Mouse (Mus musculus): ENCODE measurements at regions not wholly inside any gene's neighbourhood (a gene's known extent, or its start where the extent isn't known, plus 50 kb on each side); places are given as distances from the start of the nearest gene placed in this dataset.

GRCm38 (mm10) chr16:76762619-76763283 lies 250.8 kb upstream of the Usp25 start:
- H3K4me1 ChIP-seq, result no peaks in the 10 kb centered on the region
- H3K4me2 ChIP-seq, result no peak overlapping the region
- H3K9me3 ChIP-seq (replicated peaks), result no peaks in the 10 kb centered on the region
- ATAC-seq (ENCODE audit: low FRiP score), result no peak
- H3K27me3 ChIP-seq (replicated peaks), result no peaks in the 10 kb centered on the region
- WGBS, result 8% methylated on average over 8 of the region's 8 CpGs
- no peak overlapping the region for H3K27ac ChIP-seq (replicated peaks)
- no peak overlapping the region for H3K9ac ChIP-seq (replicated peaks)
- H3K4me3 ChIP-seq (replicated peaks), result no peak overlapping the region
- no peaks in the 10 kb centered on the region for H3K36me3 ChIP-seq

- 69% methylated on average over 1 of the region's 1 CpGs for WGBS
- Histone ChIP-seq H3K4me3 (replicated peaks) (no peak overlapping the region), H3K4me1 (no peaks in the 10 kb centered on the region), H3K4me2 (no peak overlapping the region), H3K36me3 (no peaks in the 10 kb centered on the region), H3K9me3 (replicated peaks) (no peaks in the 10 kb centered on the region), H3K27ac (replicated peaks) (no peak overlapping the region), H3K9ac (replicated peaks) (no peak overlapping the region), H3K27me3 (replicated peaks) (no peaks in the 10 kb centered on the region)
- no peak for ATAC-seq (ENCODE audit: low FRiP score)
These were observed 251.7 kb upstream of the Usp25 start for GRCm38 (mm10) chr16:76761848-76762247.

- WGBS, result 91% methylated on average over 1 of the region's 1 CpGs
- Histone ChIP-seq H3K4me1 (no peaks in the 10 kb centered on the region), H3K9ac (replicated peaks) (no peak overlapping the region), H3K27me3 (replicated peaks) (no peaks in the 10 kb centered on the region), H3K27ac (replicated peaks) (no peak overlapping the region), H3K4me3 (replicated peaks) (no peak overlapping the region), H3K9me3 (replicated peaks) (no peaks in the 10 kb centered on the region), H3K36me3 (no peaks in the 10 kb centered on the region), H3K4me2 (no peak overlapping the region)
- no peak for ATAC-seq (ENCODE audit: low FRiP score)
These were observed 252.5 kb upstream of the Usp25 start for GRCm38 (mm10) chr16:76761004-76761403.

GRCm38 (mm10) chr16:76754871-76755270 lies 258.6 kb upstream of the Usp25 start:
- no peaks in the 10 kb centered on the region for H3K36me3 ChIP-seq
- WGBS, result 70% methylated on average over 3 of the region's 3 CpGs
- no peak overlapping the region for H3K4me2 ChIP-seq
- no peaks in the 10 kb centered on the region for H3K9me3 ChIP-seq (replicated peaks)
- no peaks in the 10 kb centered on the region for H3K4me1 ChIP-seq
- H3K27ac ChIP-seq (replicated peaks), result no peak overlapping the region
- no peak overlapping the region for H3K4me3 ChIP-seq (replicated peaks)
- ATAC-seq (ENCODE audit: low FRiP score), result no peak
- H3K27me3 ChIP-seq (replicated peaks), result no peaks in the 10 kb centered on the region
- H3K9ac ChIP-seq (replicated peaks), result no peak overlapping the region

GRCm38 (mm10) chr16:76746385-76746784 lies 267.1 kb upstream of the Usp25 start:
- Histone ChIP-seq H3K27me3 (replicated peaks) (no peaks in the 10 kb centered on the region), H3K4me2 (no peak overlapping the region), H3K27ac (replicated peaks) (no peak overlapping the region), H3K9ac (replicated peaks) (no peak overlapping the region), H3K4me1 (no peaks in the 10 kb centered on the region), H3K4me3 (replicated peaks) (no peak overlapping the region), H3K9me3 (replicated peaks) (no peaks in the 10 kb centered on the region), H3K36me3 (no peaks in the 10 kb centered on the region)
- 95% methylated on average over 3 of the region's 3 CpGs for WGBS
- no peak for ATAC-seq (ENCODE audit: low FRiP score)

- Histone ChIP-seq H3K9me3 (replicated peaks) (no peaks in the 10 kb centered on the region), H3K4me1 (no peaks in the 10 kb centered on the region), H3K36me3 (no peaks in the 10 kb centered on the region), H3K27ac (replicated peaks) (no peak overlapping the region), H3K9ac (replicated peaks) (no peak overlapping the region), H3K4me3 (replicated peaks) (no peak overlapping the region), H3K4me2 (no peak overlapping the region), H3K27me3 (replicated peaks) (no peaks in the 10 kb centered on the region)
- no peak for ATAC-seq (ENCODE audit: low FRiP score)
- WGBS, result 24% methylated on average over 3 of the region's 3 CpGs
These were observed 272.4 kb upstream of the Usp25 start for GRCm38 (mm10) chr16:76741141-76741540.

- ATAC-seq (ENCODE audit: low FRiP score), result no peak
- Histone ChIP-seq H3K4me1 (0 out of 2 replicates have a peak, but pooled peaks cover 5% of the 10 kb centered on the region), H3K27me3 (replicated peaks) (no peaks in the 10 kb centered on the region), H3K4me2 (no peak overlapping the region), H3K27ac (replicated peaks) (no peak overlapping the region), H3K4me3 (replicated peaks) (no peak overlapping the region), H3K9ac (replicated peaks) (no peak overlapping the region), H3K9me3 (replicated peaks) (no peaks in the 10 kb centered on the region), H3K36me3 (no peaks in the 10 kb centered on the region)
- WGBS, result 59% methylated on average over 4 of the region's 4 CpGs
These were observed 287.5 kb upstream of the Usp25 start for GRCm38 (mm10) chr16:76725991-76726390.

GRCm38 (mm10) chr16:76725271-76725670 lies 288.2 kb upstream of the Usp25 start:
- Histone ChIP-seq H3K4me1 (0 out of 2 replicates have a peak, but pooled peaks cover 5% of the 10 kb centered on the region), H3K36me3 (no peaks in the 10 kb centered on the region), H3K9ac (replicated peaks) (no peak overlapping the region), H3K4me3 (replicated peaks) (no peak overlapping the region), H3K27ac (replicated peaks) (no peak overlapping the region), H3K4me2 (no peak overlapping the region), H3K27me3 (replicated peaks) (no peaks in the 10 kb centered on the region), H3K9me3 (replicated peaks) (no peaks in the 10 kb centered on the region)
- ATAC-seq (ENCODE audit: low FRiP score), result peak; percentile 45; the same call in 1 of the 2 replicates
- WGBS, result 24% methylated on average over 8 of the region's 8 CpGs

- Histone ChIP-seq H3K9ac (replicated peaks) (no peak overlapping the region), H3K27me3 (replicated peaks) (no peaks in the 10 kb centered on the region), H3K9me3 (replicated peaks) (no peaks in the 10 kb centered on the region), H3K4me1 (no peaks in the 10 kb centered on the region), H3K36me3 (no peaks in the 10 kb centered on the region), H3K27ac (replicated peaks) (no peak overlapping the region), H3K4me3 (replicated peaks) (no peak overlapping the region), H3K4me2 (no peak overlapping the region)
- no peak for ATAC-seq (ENCODE audit: low FRiP score)
- WGBS, result 92% methylated on average over 1 of the region's 1 CpGs
These were observed 294.7 kb upstream of the Usp25 start for GRCm38 (mm10) chr16:76718809-76719208.

GRCm38 (mm10) chr16:76718147-76718546 lies 295.4 kb upstream of the Usp25 start:
- Histone ChIP-seq H3K27ac (replicated peaks) (no peak overlapping the region), H3K27me3 (replicated peaks) (no peaks in the 10 kb centered on the region), H3K4me2 (no peak overlapping the region), H3K4me1 (no peaks in the 10 kb centered on the region), H3K36me3 (no peaks in the 10 kb centered on the region), H3K9ac (replicated peaks) (no peak overlapping the region), H3K9me3 (replicated peaks) (no peaks in the 10 kb centered on the region), H3K4me3 (replicated peaks) (no peak overlapping the region)
- WGBS, result 93% methylated on average over 1 of the region's 1 CpGs
- no peak for ATAC-seq (ENCODE audit: low FRiP score)

GRCm38 (mm10) chr16:76694913-76695312 lies 318.6 kb upstream of the Usp25 start:
- Histone ChIP-seq H3K27ac (replicated peaks) (no peak overlapping the region), H3K36me3 (no peaks in the 10 kb centered on the region), H3K27me3 (replicated peaks) (no peaks in the 10 kb centered on the region), H3K4me2 (no peak overlapping the region), H3K4me1 (no peaks in the 10 kb centered on the region), H3K4me3 (replicated peaks) (no peak overlapping the region), H3K9me3 (replicated peaks) (no peaks in the 10 kb centered on the region), H3K9ac (replicated peaks) (no peak overlapping the region)
- WGBS, result 44% methylated on average over 6 of the region's 6 CpGs
- no peak for ATAC-seq (ENCODE audit: low FRiP score)

GRCm38 (mm10) chr16:76687735-76688447 lies 314.3 kb upstream of the Nrip1 start:
- Histone ChIP-seq H3K9ac (replicated peaks) (no peak overlapping the region), H3K4me3 (replicated peaks) (no peak overlapping the region), H3K9me3 (replicated peaks) (no peaks in the 10 kb centered on the region), H3K4me2 (no peak overlapping the region), H3K36me3 (no peaks in the 10 kb centered on the region), H3K27me3 (replicated peaks) (no peaks in the 10 kb centered on the region), H3K27ac (replicated peaks) (no peak overlapping the region), H3K4me1 (peaks cover 7% of the 10 kb centered on the region; the same call in 1 of the 2 replicates)
- ATAC-seq (ENCODE audit: low FRiP score), result no peak
- WGBS, result 93% methylated on average over 18 of the region's 18 CpGs

Data from neural tube, embryonic 15.5 days (tissue).